Mouse (Mus musculus): ENCODE data around the gene Kbtbd12. TPM values are rescaled to one million over a fixed set of nuclear protein-coding genes. Genes with fewer than 3 reads are reported as not detected.

Kbtbd12 gene
- total RNA-seq (2021): 10 to 100 TPM; 87.6 to 90.7 TPM
- long read RNA-seq, experiment 1, full-length matches to known transcripts: 33 of 71 reads
- long read RNA-seq, experiment 1, partial matches to known transcripts: 11 of 71 reads
- long read RNA-seq, experiment 1, other reads (novel, unspliced or antisense): 27 of 71 reads
- long read RNA-seq, experiment 2, full-length matches to known transcripts: 14 of 56 reads
- long read RNA-seq, experiment 2, partial matches to known transcripts: 14 of 56 reads
- long read RNA-seq, experiment 2, other reads (novel, unspliced or antisense): 28 of 56 reads

GRCm38 (mm10) chr6:88637611-88638301, at the start of gene Kbtbd12:
Kbtbd12 (minus strand) TSS chr6:88637950.
- no peak for DNase-seq (ENCODE audit: low spot score)

- DNase-seq (ENCODE audit: low spot score): no peak
These were observed 45.8 kb upstream of the Kbtbd12 start for GRCm38 (mm10) chr6:88683380-88684053.

- no peak for DNase-seq (ENCODE audit: low spot score)
These were observed 43.3 kb upstream of the Kbtbd12 start for GRCm38 (mm10) chr6:88681026-88681425.

- no peak for DNase-seq (ENCODE audit: low spot score)
These were observed 40.0 kb upstream of the Kbtbd12 start for GRCm38 (mm10) chr6:88677738-88678137.

GRCm38 (mm10) chr6:88676753-88677736, 39.3 kb upstream of the Kbtbd12 start:
- DNase-seq (ENCODE audit: low spot score): no peak

GRCm38 (mm10) chr6:88675815-88676214, 38.1 kb upstream of the Kbtbd12 start:
- no peak for DNase-seq (ENCODE audit: low spot score)

GRCm38 (mm10) chr6:88662284-88662683, 24.5 kb upstream of the Kbtbd12 start:
- no peak for DNase-seq (ENCODE audit: low spot score)

- no peak for DNase-seq (ENCODE audit: low spot score)
These were observed 23.9 kb upstream of the Kbtbd12 start for GRCm38 (mm10) chr6:88661696-88662095.

- no peak for DNase-seq (ENCODE audit: low spot score)
These were observed 10.0 kb upstream of the Kbtbd12 start for GRCm38 (mm10) chr6:88647564-88648295.

GRCm38 (mm10) chr6:88644786-88645185, 7.0 kb upstream of the Kbtbd12 start:
- no peak for DNase-seq (ENCODE audit: low spot score)

- DNase-seq (ENCODE audit: low spot score): no peak
These were observed 3.7 kb upstream of the Kbtbd12 start for GRCm38 (mm10) chr6:88641346-88641920.

- DNase-seq (ENCODE audit: low spot score): no peak
These were observed 2.6 kb upstream of the Kbtbd12 start for GRCm38 (mm10) chr6:88640331-88640730.

- DNase-seq (ENCODE audit: low spot score): no peak
These were observed 2.2 kb upstream of the Kbtbd12 start for GRCm38 (mm10) chr6:88639921-88640320.

GRCm38 (mm10) chr6:88639372-88639920, 1.7 kb upstream of the Kbtbd12 start:
- no peak for DNase-seq (ENCODE audit: low spot score)

GRCm38 (mm10) chr6:88638917-88639316, 1.2 kb upstream of the Kbtbd12 start:
- no peak for DNase-seq (ENCODE audit: low spot score)

- DNase-seq (ENCODE audit: low spot score): no peak
These were observed 1.6 kb downstream of the Kbtbd12 start for GRCm38 (mm10) chr6:88635881-88636754.

GRCm38 (mm10) chr6:88631293-88631692, 6.5 kb downstream of the Kbtbd12 start:
- no peak for DNase-seq (ENCODE audit: low spot score)

- no peak for DNase-seq (ENCODE audit: low spot score)
These were observed 7.2 kb downstream of the Kbtbd12 start for GRCm38 (mm10) chr6:88630560-88630959.

- no peak for DNase-seq (ENCODE audit: low spot score)
These were observed 7.9 kb downstream of the Kbtbd12 start for GRCm38 (mm10) chr6:88629821-88630220.

All from gastrocnemius, adult 18-20 months (tissue).